Mouse (Mus musculus) neural tube, postnatal 0 days (tissue): Measurements from ENCODE around the gene Ccdc73. TPM values are rescaled to one million over a fixed set of nuclear protein-coding genes. Genes with fewer than 3 reads are reported as not detected.

ENCODE experiments used
- polyA plus RNA-seq: library from polyadenylated mRNA; unstranded; fragments of >200 nt; fragmentation: Nextera tagmentation; extraction: Ambion mirVana; gene quantifications from 2 replicates; pipeline ENCODE4 v1.2.1, GENCODE M21; 2015

Ccdc73 gene
- polyA plus RNA-seq: 5.5 and 7.4 TPM in 2 replicates

GRCm38 (mm10) chr2:104867282-104867855 lies at the start of gene Ccdc73:
Gene Ccdc73 (plus strand): TSS chr2:104867805.

GRCm38 (mm10) chr2:104849276-104849990 lies 18.2 kb upstream of the Ccdc73 start, which contains the start of gene Prrg4:
Gene Prrg4 (minus strand): TSS chr2:104849876.

GRCm38 (mm10) chr2:105016967-105017287 lies 149.3 kb downstream of the Ccdc73 start, which contains the start of gene Eif3m:
Gene Eif3m (minus strand): TSS chr2:105017080.

Other genes starting within 250 kb of the Ccdc73 start
- gene Tcp11l1, start 155.6 kb upstream of the Ccdc73 start, polyA plus RNA-seq: 60.2 and 65.9 TPM in 2 replicates
- not detected in 2 replicates for gene Pin1rt1, start 151.4 kb upstream of the Ccdc73 start, polyA plus RNA-seq
- gene Depdc7, start 124.9 kb upstream of the Ccdc73 start, polyA plus RNA-seq: 2.5 and 2.8 TPM in 2 replicates
- gene Qser1, start 51.0 kb upstream of the Ccdc73 start, polyA plus RNA-seq: 3.3 and 3.9 TPM in 2 replicates
- 1.6 and 2.0 TPM in 2 replicates for gene Prrg4, start 17.9 kb upstream of the Ccdc73 start, polyA plus RNA-seq
- 181 and 200 TPM in 2 replicates for gene Eif3m, start 149.3 kb downstream of the Ccdc73 start, polyA plus RNA-seq
- gene Gm11060, start 224.2 kb downstream of the Ccdc73 start, polyA plus RNA-seq: not detected in 2 replicates